Mouse (Mus musculus) midbrain, postnatal 0 days (tissue): Measurements from ENCODE around the gene Moap1. TPM values are rescaled to one million over a fixed set of nuclear protein-coding genes. Genes with fewer than 3 reads are reported as not detected.

ENCODE experiments used
- ATAC-seq: fragments of 200-750 bp; cut with Nextera tagmentation; 2 replicates; pipeline ENCODE4 v1.8.0; 2017; ENCODE audit warnings: moderate number of reproducible peaks, mild to moderate bottlenecking, moderate TSS enrichment, moderate library complexity; ENCODE audit not compliant: low FRiP score
- DNase-seq: peaks from one replicate; pipeline ENCODE4 v3.0.0-alpha.2; 2015; ENCODE audit warnings: low spot score
- H3K27ac ChIP-seq: fragments of 300-500 bp; sonication (generic); 2 replicates; pipeline ENCODE4 v1.5.1; 2014; ENCODE audit warnings: low read depth, mild to moderate bottlenecking, low read length, mixed read lengths
- H3K27me3 ChIP-seq: fragments of 300-500 bp; sonication (generic); 2 replicates; pipeline ENCODE4 v1.6.1; 2014; ENCODE audit warnings: low read length, control low read depth, mixed read lengths; ENCODE audit not compliant: insufficient read depth
- H3K36me3 ChIP-seq: fragments of 300-500 bp; sonication (generic); 2 replicates; pipeline ENCODE4 v1.6.1; 2014; ENCODE audit warnings: low read length, control low read depth, mixed read lengths; ENCODE audit not compliant: insufficient read depth
- H3K4me1 ChIP-seq: fragments of 300-500 bp; sonication (generic); 2 replicates; pipeline ENCODE4 v1.6.1; 2014; ENCODE audit warnings: mild to moderate bottlenecking, control low read depth, antibody characterized with exemption, low read length, mixed read lengths; ENCODE audit not compliant: insufficient read depth
- H3K4me2 ChIP-seq: fragments of 300-500 bp; sonication (generic); 2 replicates; pipeline ENCODE4 v1.6.1; 2014; ENCODE audit warnings: low read depth, mild to moderate bottlenecking, low read length, mixed read lengths; ENCODE audit not compliant: poor library complexity, severe bottlenecking
- H3K4me3 ChIP-seq: fragments of 300-500 bp; sonication (generic); 2 replicates; pipeline ENCODE4 v1.5.1; 2014; ENCODE audit warnings: low read depth, mild to moderate bottlenecking, low read length, moderate library complexity
- H3K9ac ChIP-seq: fragments of 300-500 bp; sonication (generic); replicated peaks from 2 replicates; pipeline ENCODE4 v1.6.1; 2014; ENCODE audit warnings: mild to moderate bottlenecking, low read length, moderate library complexity, mixed read lengths; ENCODE audit not compliant: poor library complexity, severe bottlenecking
- H3K9me3 ChIP-seq: fragments of 300-500 bp; sonication (generic); 2 replicates; pipeline ENCODE4 v1.6.1; 2016; ENCODE audit warnings: low read length, control low read depth
- CTCF ChIP-seq: IDR thresholded peaks from 2 replicates; pipeline ENCODE4 v1.5.1; 2016; ENCODE audit warnings: antibody characterized with exemption, mild to moderate bottlenecking
- WGBS: fragments of 180-500 bp; shearing (Covaris S2); extraction: QIAGEN DNeasy Blood & Tissue Kit; methylation state at CpG from one replicate; pipeline ENCODE4 v1.1.7; 2014; 5-methylcytosine and 5-hydroxymethylcytosine counted together
- polyA plus RNA-seq: library from polyadenylated mRNA; unstranded; fragments of >200 nt; fragmentation: Nextera tagmentation; extraction: Ambion mirVana; gene quantifications from 2 replicates; pipeline ENCODE4 v1.2.1, GENCODE M21; 2015
- total RNA-seq: library from RNA; depleted of rRNA; stranded (reverse); fragments of >200 nt; gene quantifications from 2 replicates; pipeline ENCODE4 v1.2.3, GENCODE M21; 2014; rRNA removed

Moap1 gene
- total and polyA plus RNA-seq, 2 experiments from 2014 or later, result 20.9 to 71.8 TPM

DNA sequence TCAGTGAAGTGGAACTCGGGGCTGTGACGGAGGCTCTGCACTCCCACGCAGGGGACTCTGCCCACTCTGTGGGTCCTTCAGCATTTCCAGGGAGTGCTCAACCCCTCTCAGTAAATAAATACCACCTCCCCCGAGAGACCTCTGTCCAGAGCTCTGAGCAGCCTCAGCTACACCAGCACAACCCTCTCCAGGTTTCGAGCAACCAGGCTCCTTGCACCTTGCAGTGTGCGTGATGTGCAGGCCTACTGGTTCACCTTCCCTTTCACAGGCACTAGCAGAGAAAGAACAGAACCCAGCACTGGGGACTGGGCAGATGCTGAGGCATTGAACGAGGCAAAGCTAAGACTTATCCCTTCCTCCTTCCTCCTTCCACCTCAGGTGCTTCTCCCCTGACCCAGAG, 46.1 kb downstream of the Moap1 start:
- no peak for ATAC-seq
- Histone ChIP-seq H3K36me3 (no peaks in the 10 kb centered on the region), H3K9me3 (no peaks in the 10 kb centered on the region), H3K4me3 (no peak overlapping the region), H3K27ac (no peak overlapping the region), H3K9ac (no peak overlapping the region), H3K27me3 (no peaks in the 10 kb centered on the region), H3K4me2 (no peak overlapping the region), H3K4me1 (peaks cover 20% of the 10 kb centered on the region; the same call in 1 of the 2 replicates)
- DNase-seq, result no peak
- WGBS, result 85% methylated on average over 7 of the region's 7 CpGs
- no peak for TF ChIP-seq CTCF

- Histone ChIP-seq H3K4me1 (0 out of 2 replicates have a peak, but pooled peaks cover 15% of the 10 kb centered on the region), H3K4me2 (no peak overlapping the region), H3K4me3 (no peak overlapping the region), H3K27me3 (no peaks in the 10 kb centered on the region), H3K36me3 (no peaks in the 10 kb centered on the region), H3K9ac (no peak overlapping the region), H3K9me3 (no peaks in the 10 kb centered on the region), H3K27ac (no peak overlapping the region)
- DNase-seq, result no peak
- TF ChIP-seq CTCF, result no peak
- WGBS, result 90% methylated on average over 14 of the region's 14 CpGs
- no peak for ATAC-seq
These were observed 46.7 kb downstream of the Moap1 start for GRCm38 (mm10) chr12:102696635-102697354.

GRCm38 (mm10) chr12:102695369-102696239, 47.9 kb downstream of the Moap1 start:
- Histone ChIP-seq H3K9me3 (no peaks in the 10 kb centered on the region), H3K36me3 (no peaks in the 10 kb centered on the region), H3K27me3 (no peaks in the 10 kb centered on the region), H3K9ac (no peak overlapping the region; the same call in 1 of the 2 replicates), H3K4me3 (no peak overlapping the region), H3K27ac (no peak overlapping the region), H3K4me1 (0 out of 2 replicates have a peak, but pooled peaks cover 15% of the 10 kb centered on the region), H3K4me2 (no peak overlapping the region)
- TF ChIP-seq CTCF, result no peak
- DNase-seq (no peak), ATAC-seq (no peak)
- WGBS, result 65% methylated on average over 18 of the region's 18 CpGs

Other genes starting within 250 kb of the Moap1 start
- 148 and 168 TPM in 2 replicates for gene Chga, start 188.7 kb downstream of the Moap1 start, total RNA-seq
- gene Chga, start 188.7 kb downstream of the Moap1 start, polyA plus RNA-seq, result 257 and 272 TPM in 2 replicates
- 56.0 and 66.6 TPM in 2 replicates for gene Itpk1, start 38.7 kb downstream of the Moap1 start, total RNA-seq
- 39.0 and 40.3 TPM in 2 replicates for gene Itpk1, start 38.7 kb downstream of the Moap1 start, polyA plus RNA-seq
- gene Tmem251, start 101 bp upstream of the Moap1 start, total RNA-seq, result 5.9 and 6.2 TPM in 2 replicates
- gene Tmem251, start 101 bp upstream of the Moap1 start, polyA plus RNA-seq, result 11.9 and 12.3 TPM in 2 replicates
- gene Gm28051, start 14.1 kb upstream of the Moap1 start, total RNA-seq, result 0.93 TPM in 1 of 2 replicates, not detected in the other
- not detected in 2 replicates for gene Gm28051, start 14.1 kb upstream of the Moap1 start, polyA plus RNA-seq
- 14.4 and 21.0 TPM in 2 replicates for gene Gon7, start 14.1 kb upstream of the Moap1 start, total RNA-seq
- gene Gon7, start 14.1 kb upstream of the Moap1 start, polyA plus RNA-seq, result 30.9 and 39.1 TPM in 2 replicates
- 45.3 and 51.0 TPM in 2 replicates for gene Ubr7, start 14.3 kb upstream of the Moap1 start, total RNA-seq
- gene Ubr7, start 14.3 kb upstream of the Moap1 start, polyA plus RNA-seq, result 24.4 and 25.6 TPM in 2 replicates
- gene Gm20604, start 15.0 kb upstream of the Moap1 start, total RNA-seq, result 29.7 and 35.1 TPM in 2 replicates
- 53.7 and 54.5 TPM in 2 replicates for gene Gm20604, start 15.0 kb upstream of the Moap1 start, polyA plus RNA-seq
- gene Btbd7, start 134.8 kb upstream of the Moap1 start, total RNA-seq, result 32.2 and 33.8 TPM in 2 replicates
- gene Btbd7, start 134.8 kb upstream of the Moap1 start, polyA plus RNA-seq, result 6.8 and 9.2 TPM in 2 replicates
- gene Cox8c, start 155.7 kb upstream of the Moap1 start, total RNA-seq, result not detected in 2 replicates
- not detected in 2 replicates for gene Cox8c, start 155.7 kb upstream of the Moap1 start, polyA plus RNA-seq
- 39.5 and 44.5 TPM in 2 replicates for gene Unc79, start 205.2 kb upstream of the Moap1 start, total RNA-seq
- 4.5 and 6.7 TPM in 2 replicates for gene Unc79, start 205.2 kb upstream of the Moap1 start, polyA plus RNA-seq